Mouse (Mus musculus): ENCODE measurements around the gene Cntn6.

DNA sequence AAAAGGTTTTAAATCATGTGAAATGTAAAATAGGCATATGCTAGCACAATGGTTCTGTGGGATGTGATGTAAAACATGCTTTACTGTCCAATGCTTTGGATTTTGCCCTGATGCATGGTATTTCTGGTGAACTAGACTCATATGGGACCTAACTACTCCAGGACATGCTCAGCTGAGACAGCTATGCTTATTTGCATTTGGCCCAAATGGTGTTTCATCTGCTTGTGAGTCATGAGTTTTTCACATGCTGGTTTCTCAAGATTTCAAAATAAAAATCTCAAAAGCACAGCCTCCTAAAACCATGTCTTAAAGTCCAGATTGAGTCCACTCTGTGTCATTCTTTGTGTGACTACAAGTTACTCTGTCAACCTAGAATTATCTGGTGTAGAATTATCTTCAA lies 77.0 kb downstream of the Cntn6 start:
- TF ChIP-seq CTCF (IDR thresholded peaks at IDR 0.05; ENCODE audit: borderline replicate concordance, extremely low read depth, insufficient read depth, insufficient read length), result no peak
- no peak for TF ChIP-seq POLR2A (IDR thresholded peaks at IDR 0.05; ENCODE audit: borderline replicate concordance, extremely low read depth, insufficient read depth, insufficient read length, poor library complexity, severe bottlenecking)

All from brain, embryonic 14.5 days (tissue).